Mouse (Mus musculus) cerebellum, postnatal 25 days (tissue): ENCODE results near the gene Raly.
A peak's percentile ranks its signal among the peaks of the same experiment; 100 is the strongest.
"Not testable (repeated sequence)": the region's sequence is repeated elsewhere in the genome, so short reads cannot be mapped to it uniquely, and the experiment has no call there.

ENCODE experiments used
- DNase-seq, 2 experiments: peaks; one replicate each; pipeline ENCODE4 v3.0.0; 2021; ENCODE audit warnings: mixed read lengths in 2 of 2

Raly gene

DNA sequence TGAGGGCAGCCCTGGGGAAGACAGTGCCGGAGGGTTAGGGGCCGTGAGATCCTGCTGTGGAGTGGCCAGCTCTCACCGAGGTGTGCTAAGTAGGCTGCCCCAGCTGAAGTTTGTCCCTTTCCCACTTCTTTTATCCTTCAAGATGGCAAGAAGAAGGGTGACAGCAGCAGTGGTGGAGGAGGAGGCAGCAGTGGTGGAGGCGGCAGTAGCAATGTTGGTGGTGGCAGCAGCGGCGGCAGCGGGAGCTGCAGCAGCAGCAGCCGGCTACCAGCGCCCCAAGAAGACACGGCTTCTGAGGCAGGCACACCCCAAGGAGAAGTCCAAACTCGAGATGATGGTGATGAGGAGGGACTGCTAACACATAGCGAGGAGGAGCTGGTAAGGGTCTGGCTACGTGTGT, 72.8 kb downstream of the Raly start:
- no peak for DNase-seq

DNA sequence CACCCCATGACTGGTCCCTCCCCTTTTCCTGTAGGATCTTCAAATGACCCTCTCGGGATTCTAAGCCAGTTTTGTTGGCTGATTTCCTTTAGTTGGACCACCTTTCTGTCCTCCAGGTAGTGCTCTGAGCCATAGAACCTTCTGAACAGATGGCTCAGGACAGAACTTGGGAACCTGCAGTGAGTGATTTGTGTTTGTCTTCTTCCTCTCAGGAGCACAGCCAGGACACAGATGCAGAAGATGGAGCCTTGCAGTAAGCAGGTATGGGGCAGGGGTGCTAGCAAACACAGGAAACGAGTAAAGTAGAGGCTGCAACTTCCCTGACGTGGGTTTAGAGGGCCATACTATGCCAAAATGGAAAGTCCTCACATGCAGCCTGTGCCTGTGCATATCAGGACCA, 74.8 kb downstream of the Raly start:
- DNase-seq: peak; percentile 52 to 54

DNA sequence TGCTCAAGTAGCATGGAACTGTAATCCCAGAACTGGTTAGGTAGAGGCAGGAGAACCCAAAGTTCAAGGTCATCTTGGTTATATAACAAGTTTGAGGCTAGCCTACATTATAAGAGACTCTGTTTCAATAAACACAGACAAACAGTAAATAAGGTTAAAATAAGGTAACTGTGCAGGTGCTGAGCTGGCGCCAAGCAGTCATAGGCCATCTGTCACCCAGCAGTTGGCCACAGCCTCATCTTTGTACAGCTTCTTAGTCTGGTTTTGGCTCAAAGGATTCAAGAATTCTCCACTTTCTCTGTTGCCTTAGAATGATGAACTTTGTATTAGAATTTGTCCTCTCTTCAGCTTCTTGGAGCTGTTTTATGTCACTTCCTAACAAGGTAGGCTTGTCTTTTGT, 77.2 kb downstream of the Raly start:
- DNase-seq: peak; percentile 85 to 86

DNA sequence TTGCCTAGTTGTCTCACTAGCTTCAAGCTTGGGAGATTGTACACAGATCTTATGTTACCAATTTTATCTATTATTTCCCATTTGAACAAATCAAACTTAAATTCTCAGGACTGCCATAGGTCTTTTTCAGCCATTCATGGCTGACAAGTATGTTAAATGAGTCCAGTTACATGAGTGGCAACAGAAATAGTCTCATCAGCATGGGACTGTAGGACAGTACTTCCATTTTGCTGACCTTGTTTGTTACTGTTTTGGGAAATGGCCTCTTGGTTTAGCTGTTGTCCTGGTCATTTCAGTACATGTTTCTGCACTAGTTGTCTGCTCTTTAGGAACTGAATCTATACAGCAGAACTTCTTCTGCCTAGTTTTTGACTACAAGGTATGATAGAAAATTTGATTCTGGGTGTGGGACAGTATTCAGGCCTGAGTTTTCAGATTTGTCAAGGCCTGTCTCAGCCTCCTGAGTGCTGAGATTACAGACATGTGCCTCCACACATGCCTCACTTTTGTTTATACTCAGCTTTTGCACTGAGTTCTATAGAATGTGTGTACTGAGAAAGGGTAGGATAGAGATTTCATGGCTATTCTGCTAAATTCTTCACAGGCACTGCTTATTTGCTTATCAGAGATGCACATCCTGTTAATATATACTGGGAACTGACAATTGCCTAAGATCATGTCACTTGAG, 79.2 kb downstream of the Raly start:
- DNase-seq: no peak

DNA sequence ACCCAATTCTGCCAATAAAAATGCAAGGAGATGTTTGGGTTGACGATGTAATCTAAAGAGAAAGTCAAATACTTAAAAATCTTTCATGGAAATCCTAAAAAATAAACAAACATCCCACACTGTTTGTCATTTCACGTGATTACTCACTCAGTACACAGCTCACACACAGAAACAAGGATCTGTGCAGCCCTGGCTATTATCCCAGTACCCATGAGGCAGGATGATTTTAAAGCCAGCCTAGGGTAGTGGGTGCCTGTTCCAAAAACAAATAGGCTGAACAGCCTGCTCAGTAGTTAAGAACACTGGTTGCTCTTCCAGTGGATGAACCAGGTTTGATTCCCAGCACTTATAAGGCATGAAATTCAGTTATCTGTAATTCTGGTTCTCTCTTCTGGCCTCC, 85.7 kb downstream of the Raly start:
- peak in 1 of 2 experiments; percentile 40 for DNase-seq

DNA sequence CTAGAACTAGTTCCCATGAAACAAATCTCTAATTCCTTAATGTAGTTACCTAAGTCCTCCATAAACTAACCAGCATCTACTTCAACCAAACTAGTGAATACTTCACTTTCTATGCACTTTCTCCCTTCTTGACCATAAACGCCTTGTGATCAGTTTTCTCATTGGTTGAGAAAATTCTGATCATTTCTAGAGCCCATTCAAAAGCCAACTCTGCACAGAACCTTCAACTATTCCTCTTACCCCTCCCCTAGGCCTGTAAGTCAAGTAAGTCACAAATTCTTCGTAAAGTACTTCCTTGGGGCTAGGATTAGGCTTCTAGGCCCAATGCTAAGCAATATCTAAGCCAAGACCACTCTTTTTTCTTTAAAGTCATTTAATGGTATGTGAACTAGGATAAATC, 100.7 kb downstream of the Raly start:
- DNase-seq: no peak

DNA sequence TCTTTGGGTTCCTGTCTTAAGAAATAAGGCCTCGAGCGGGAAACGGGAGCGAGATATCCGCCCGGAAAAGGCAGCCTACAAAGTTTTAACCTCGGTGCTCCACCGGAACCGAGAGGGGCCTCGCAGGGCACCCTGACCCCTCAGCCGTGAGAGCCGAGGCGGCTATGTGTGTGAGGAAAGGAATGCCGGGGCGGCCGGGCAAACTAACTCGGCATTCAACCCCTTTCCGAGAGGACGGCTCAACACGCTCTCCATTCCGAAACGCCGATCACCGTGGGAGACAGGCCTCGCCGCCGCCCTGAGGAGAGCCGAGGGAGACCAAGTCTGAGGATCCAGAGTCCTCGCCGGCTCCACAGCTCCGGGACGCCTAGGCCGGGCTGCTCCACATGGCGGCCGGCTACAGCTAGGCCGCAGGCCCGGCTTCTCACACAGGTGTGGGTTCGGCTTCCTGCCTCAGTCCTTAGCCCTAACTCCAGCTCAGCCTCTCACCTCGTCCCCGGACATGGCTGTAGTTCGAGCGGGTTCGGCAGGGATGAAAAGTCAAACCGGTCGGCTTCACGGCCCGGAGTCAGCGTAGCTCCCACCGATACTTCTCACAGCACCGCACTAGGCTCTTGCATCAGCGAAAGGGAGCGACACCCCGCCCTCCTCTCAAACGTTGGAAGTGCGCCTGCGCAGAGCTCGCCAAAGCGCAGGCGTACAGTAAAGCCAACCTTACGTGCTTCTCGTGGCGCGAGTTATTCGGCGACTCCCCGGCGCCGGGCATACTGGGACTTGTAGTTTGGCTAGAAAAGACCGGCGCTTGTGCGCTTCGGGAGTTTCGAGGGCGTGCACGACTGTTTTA, 101.5 kb downstream of the Raly start, which contains the start of gene Eif2s2:
TSS of gene Eif2s2 (minus strand) at position 735 of the 844 bp plus-strand sequence.
- peak; percentile 96 to 97 for DNase-seq

DNA sequence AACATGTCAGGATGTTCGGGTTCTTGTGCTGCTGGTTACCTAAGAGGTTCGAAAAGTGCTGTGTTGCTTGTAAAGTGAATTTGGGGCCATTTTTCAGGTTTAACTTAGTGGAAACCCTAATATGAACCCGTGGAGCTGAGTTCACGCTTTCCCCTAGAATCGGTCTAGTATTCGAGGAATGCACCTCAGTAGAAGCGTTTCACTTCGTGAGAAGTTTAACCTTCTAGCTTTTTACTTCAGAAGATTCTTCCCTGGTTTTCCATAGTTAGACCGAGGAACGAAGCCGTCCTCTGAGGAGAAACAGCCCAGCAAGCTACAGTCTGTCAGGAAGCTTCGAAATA, 102.1 kb downstream of the Raly start:
- no peak for DNase-seq

DNA sequence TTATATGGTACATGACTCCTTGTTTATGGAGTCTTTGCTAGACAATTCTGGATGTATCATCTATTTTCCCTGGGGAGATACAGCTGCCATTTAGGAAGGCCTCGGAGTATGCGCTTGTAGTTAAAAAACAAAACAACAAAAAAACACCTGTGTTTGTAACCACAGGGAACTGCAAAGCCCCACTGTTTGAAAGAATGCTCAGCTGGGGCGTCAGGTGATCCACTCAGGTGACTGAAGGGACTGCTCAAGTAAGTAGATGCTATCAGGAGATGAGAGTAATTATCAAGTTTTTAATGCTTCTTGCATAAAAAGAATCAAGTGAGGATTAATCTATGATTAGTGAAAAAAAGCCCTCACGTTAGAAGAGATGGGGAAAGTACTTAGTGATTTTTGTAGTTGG, 102.7 kb downstream of the Raly start:
- DNase-seq: no peak

DNA sequence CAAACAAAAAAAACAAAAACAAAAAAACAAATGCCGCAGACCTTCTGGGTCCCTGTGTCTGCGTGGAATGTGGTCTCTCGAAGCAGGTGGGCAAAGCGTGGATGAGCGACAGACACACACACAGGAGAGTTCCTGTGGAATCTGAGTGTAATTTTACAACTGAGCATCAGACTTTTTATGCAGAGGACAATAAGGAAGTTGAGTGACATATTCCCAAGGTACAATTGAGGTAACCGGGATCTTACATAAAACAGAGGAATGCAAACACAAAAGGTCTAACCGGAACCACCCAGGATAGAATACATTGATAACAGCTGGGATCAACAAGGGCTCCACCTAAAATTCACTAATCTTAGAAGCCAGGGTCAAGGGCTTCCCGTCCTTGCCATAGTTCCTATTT, 108.1 kb downstream of the Raly start:
- DNase-seq: not testable (repeated sequence)

DNA sequence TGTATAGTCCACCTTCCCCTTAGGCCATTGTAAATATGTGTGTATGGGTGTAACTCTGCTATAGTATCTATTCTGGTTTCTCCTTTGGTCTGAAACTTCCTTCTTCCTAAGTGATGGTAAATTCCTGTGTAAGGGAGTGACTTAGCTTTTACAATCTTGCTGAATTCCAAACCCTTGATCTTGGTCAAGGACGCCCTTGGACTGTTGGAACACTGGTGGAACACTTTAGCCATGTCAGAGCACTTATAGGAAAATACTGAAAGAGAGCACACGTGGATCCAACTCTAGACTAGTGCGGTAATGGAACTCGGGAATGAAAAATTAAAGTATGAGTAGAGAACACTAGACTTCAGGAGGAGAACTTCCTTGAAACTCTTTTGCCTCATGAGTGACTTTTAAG, 108.5 kb downstream of the Raly start:
- DNase-seq: not testable (repeated sequence)

DNA sequence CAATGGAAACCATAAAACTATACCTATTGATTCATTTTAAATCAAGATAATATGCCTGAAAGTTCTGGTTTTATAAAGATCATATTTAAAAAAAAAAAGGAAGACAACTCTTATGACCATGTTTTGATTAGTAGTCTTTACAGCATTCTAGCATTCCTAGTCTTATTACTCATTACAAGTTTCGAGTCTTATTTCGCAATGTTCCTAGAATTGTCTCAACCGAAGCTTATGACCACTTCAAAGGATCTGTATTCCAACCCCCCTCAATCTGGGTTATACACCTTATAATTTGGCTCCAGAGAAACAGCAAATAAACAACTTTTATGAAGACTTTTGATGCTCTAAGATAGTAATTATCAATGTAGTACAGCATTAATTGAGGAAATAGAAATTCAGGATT, 111.2 kb downstream of the Raly start:
- DNase-seq: no peak

DNA sequence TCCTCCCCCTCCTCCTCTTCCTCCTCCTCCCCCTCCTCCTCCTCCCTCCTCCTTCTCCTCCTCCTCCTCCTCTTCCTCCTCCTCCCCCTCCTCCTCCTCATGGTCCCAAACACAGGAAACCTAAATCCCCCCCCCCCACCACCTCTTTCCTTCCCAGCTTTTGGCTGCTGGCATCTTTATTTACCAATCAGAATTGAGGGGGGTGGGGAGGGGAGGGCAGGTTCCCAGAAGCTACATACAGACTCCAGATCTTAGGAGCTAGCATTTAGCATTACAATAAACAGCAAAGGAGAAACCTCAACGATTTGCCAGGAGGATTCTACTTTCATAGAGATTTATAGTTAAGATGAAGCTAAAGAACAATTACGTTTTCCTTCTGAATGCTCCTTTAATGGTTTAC, 114.9 kb downstream of the Raly start:
- no peak for DNase-seq

DNA sequence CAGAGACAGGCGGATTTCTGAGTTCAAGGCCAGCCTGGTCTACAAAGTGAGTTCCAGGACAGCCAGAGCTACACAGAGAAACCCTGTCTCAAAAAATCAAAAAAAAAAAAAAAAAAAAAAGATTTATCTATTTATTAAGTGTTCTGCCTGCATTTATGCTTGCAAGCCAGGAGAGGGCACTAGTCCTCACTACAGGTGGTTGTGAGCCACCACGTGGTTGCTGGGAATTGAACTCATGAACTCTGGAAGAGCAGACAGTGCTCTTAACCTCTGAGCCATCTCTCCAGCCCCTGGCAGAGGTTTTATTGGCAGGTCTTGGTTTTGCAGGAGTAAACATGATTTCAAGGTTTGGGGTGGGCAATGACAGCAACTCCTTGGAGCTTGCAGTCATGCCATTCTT, 117.3 kb downstream of the Raly start:
- not testable (repeated sequence) for DNase-seq

DNA sequence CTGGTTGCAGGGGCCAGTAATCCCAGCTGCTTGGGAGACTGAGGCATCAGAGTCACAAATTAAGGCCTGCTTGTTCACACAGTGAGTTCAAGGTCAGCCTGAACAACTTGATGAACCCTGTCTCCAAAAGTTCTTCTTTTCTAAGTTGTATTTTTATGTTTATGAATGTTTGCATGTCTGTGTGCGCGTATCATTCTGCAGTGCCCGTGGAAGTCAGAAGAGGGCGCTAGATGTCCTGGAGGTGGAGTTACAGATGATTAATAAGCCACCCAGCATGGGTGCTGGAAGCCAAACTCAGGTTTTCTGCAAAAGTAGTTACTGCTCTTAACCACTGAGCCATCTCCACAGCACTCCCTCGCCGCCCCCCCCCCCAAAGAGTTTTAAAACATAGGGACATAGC, 118.9 kb downstream of the Raly start:
- no peak for DNase-seq

DNA sequence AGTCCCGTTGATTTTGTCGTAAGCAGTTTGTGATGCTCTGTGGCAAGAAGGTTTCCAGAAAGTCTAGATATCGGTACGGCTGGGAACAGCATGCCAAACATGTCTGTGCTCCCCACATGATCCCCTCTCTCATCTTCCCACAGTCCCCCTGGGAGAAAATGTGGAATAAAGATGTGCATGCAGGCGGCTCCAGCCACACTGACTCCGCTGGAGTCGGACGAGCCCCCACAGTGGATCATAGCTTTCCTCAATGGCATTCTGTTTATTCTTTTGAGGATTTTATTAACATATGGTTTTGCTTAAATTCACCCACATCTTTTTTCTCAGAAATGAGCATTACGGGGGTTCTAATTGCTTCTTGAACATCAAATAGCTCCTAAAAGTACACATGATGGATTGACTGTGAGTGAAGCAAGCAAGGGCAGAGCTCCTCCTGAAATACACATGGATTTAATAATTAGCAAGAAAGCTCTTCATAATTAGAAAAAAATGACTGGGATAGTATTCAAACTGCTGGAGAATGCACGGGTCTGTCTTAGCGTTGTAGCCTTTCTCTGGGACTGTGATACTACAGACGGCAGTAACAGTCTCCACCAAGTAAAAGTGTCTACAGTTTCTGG, 125.1 kb downstream of the Raly start:
- DNase-seq: no peak

DNA sequence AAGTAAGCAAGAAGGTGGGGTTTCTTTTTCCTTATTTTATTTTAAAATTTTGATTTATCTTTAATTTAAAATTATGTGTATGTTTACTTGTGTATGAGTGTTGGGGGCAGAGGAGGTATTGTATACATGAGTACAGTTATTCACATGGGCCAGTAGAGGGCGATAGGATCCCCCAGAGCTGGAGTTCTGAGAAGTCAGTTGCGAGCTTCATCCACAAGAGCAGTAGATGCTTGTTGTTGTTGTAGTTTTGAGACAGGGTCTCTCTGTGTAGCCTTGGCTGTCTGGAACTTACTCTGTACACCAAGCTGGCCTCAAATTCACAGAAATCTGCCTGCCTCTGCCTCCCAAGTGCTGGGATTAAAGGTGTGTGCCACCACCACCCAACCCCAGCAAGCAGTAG, 125.7 kb downstream of the Raly start:
- DNase-seq: peak in 1 of 2 experiments; percentile 26
